Comparison of ENCODE assay signal across 9 mouse cellular contexts in genomic region chr19:40818764-40819163, GRCm38 (mm10). TPM values are rescaled to one million over a fixed set of nuclear protein-coding genes. Genes with fewer than 3 reads are reported as not detected.
DNase-seq lines count a peak whose midpoint lies in the region; ATAC-seq lines count a peak whose summit lies in the region.
"Had no signal": no experiment of that assay in that cellular context is flagged by ENCODE, and none has a peak within 500 bp of the region (broad histone marks: within the 10 kb centered on the region; RNA-seq: fewer than 3 reads in every experiment).

No protein-coding gene starts in this region.

- H3K4me2 ChIP-seq in kidney, embryonic 16.5 days (replicated peaks; ENCODE audit: low read depth, low read length), result no peak overlapping the region
- H3K4me2 ChIP-seq in hindbrain, embryonic 16.5 days (ENCODE audit: low read length), result no peak overlapping the region
- H3K4me2 ChIP-seq: midbrain, embryonic 12.5 days had no signal

- H3K27ac ChIP-seq in kidney, embryonic 16.5 days (ENCODE audit: low read length), result no peak overlapping the region
- H3K27ac ChIP-seq in hindbrain, embryonic 16.5 days (ENCODE audit: low read depth, low read length), result no peak overlapping the region
- H3K27ac ChIP-seq: midbrain, embryonic 12.5 days had no signal

- peak; percentile 7 to 12 for DNase-seq in right cerebral cortex, adult 2 months (ENCODE audit: low spot score in 2 of 2)
- no peak for DNase-seq in right cerebral cortex, postnatal 25 days
- DNase-seq in induced T-regulatory cell, adult 2 months (ENCODE audit: low read depth), result peak; percentile 69
- DNase-seq in thymus, postnatal 36 days, result peak; percentile 17 to 41
- no peak for DNase-seq in kidney, postnatal 10 days

- ATAC-seq in megakaryocyte-erythroid progenitor cell, adult 5-6 weeks (replicated peaks; ENCODE audit: low FRiP score, low TSS enrichment, poor library complexity, severe bottlenecking), result peak; percentile 79
- no peak for ATAC-seq in kidney, embryonic 16.5 days (ENCODE audit: low FRiP score, low TSS enrichment)
- no peak for ATAC-seq in hindbrain, embryonic 16.5 days

- WGBS in kidney, embryonic 16.5 days, result 72% methylated on average over 7 of the region's 7 CpGs
- WGBS in hindbrain, embryonic 16.5 days, result 77% methylated on average over 7 of the region's 7 CpGs

- no peaks in the 10 kb centered on the region for H3K9me3 ChIP-seq in kidney, embryonic 16.5 days (ENCODE audit: low read length)
- H3K9me3 ChIP-seq in hindbrain, embryonic 16.5 days (ENCODE audit: control insufficient read depth, low read length), result no peaks in the 10 kb centered on the region
- H3K9me3 ChIP-seq: midbrain, embryonic 12.5 days had no signal

- peaks cover 2% of the 10 kb centered on the region; the same call in 1 of the 2 replicates for H3K27me3 ChIP-seq in kidney, embryonic 16.5 days (ENCODE audit: insufficient read depth, low read length)
- no peaks in the 10 kb centered on the region for H3K27me3 ChIP-seq in hindbrain, embryonic 16.5 days (replicated peaks; ENCODE audit: control insufficient read depth, insufficient read depth, low read length)
- H3K27me3 ChIP-seq: midbrain, embryonic 12.5 days had no signal

- 0 out of 2 replicates have a peak, but pooled peaks cover 3% of the 10 kb centered on the region for H3K4me1 ChIP-seq in kidney, embryonic 16.5 days (ENCODE audit: insufficient read depth, low read length)
- H3K4me1 ChIP-seq in hindbrain, embryonic 16.5 days (ENCODE audit: control insufficient read depth, insufficient read depth, low read depth, low read length), result no peaks in the 10 kb centered on the region
- H3K4me1 ChIP-seq: midbrain, embryonic 12.5 days had no signal

- no peak overlapping the region for H3K9ac ChIP-seq in kidney, embryonic 16.5 days (replicated peaks; ENCODE audit: low read length)
- no peak overlapping the region for H3K9ac ChIP-seq in hindbrain, embryonic 16.5 days (ENCODE audit: low read depth, low read length)
- H3K9ac ChIP-seq: midbrain, embryonic 12.5 days had no signal

- H3K36me3 ChIP-seq in kidney, embryonic 16.5 days (ENCODE audit: insufficient read depth, low read length), result no peaks in the 10 kb centered on the region
- H3K36me3 ChIP-seq in hindbrain, embryonic 16.5 days (ENCODE audit: control insufficient read depth, insufficient read depth, low read length), result no peaks in the 10 kb centered on the region
- H3K36me3 ChIP-seq: midbrain, embryonic 12.5 days had no signal

- no peak overlapping the region for H3K4me3 ChIP-seq in kidney, embryonic 16.5 days (ENCODE audit: low read length)
- H3K4me3 ChIP-seq in hindbrain, embryonic 16.5 days (ENCODE audit: low read length), result no peak overlapping the region
- H3K4me3 ChIP-seq: midbrain, embryonic 12.5 days had no signal

RNA-seq across cellular contexts. Expression of gene Ccnj, which starts 12.3 kb away (rescaled TPM):
- total RNA-seq in megakaryocyte-erythroid progenitor cell, adult 5-6 weeks (2014; fragmentation: Nextera tagmentation), result 3.8 and 4.6 TPM in 2 replicates
- 4.4 and 6.2 TPM in 2 replicates for total RNA-seq in megakaryocyte-erythroid progenitor cell, adult 5-6 weeks (2017)
- polyA plus RNA-seq in kidney, embryonic 16.5 days (2015; fragmentation: Nextera tagmentation; extraction: Ambion mirVana), result 14.3 and 14.4 TPM in 2 replicates
- polyA plus RNA-seq in hindbrain, embryonic 16.5 days (2015; fragmentation: Nextera tagmentation; extraction: Ambion mirVana), result 11.9 and 15.2 TPM in 2 replicates

Comparison
In these comparisons a context has a peak if more than half of its experiments do, and no peak if none do; other contexts are left out.
1. DNase-seq: peak in right cerebral cortex, adult 2 months (2 of 2), induced T-regulatory cell, adult 2 months (single experiment) and thymus, postnatal 36 days (2 of 2); none in right cerebral cortex, postnatal 25 days (single experiment) and kidney, postnatal 10 days (single experiment).